Mouse (Mus musculus) cortical plate, adult 2 months (tissue): ENCODE data around the gene Pdzk1ip1. TPM values are rescaled to one million over a fixed set of nuclear protein-coding genes. Genes with fewer than 3 reads are reported as not detected.

Experiments used
- H3K27ac ChIP-seq: fragments of 200-500 bp; 2 replicates; pipeline ENCODE4 v1.5.1; 2012; ENCODE audit warnings: low read length, control low read depth, inconsistent platforms; ENCODE audit not compliant: insufficient read depth
- H3K4me1 ChIP-seq: fragments of 200-500 bp; 2 replicates; pipeline ENCODE4 v1.6.1; 2011; ENCODE audit warnings: low read length; ENCODE audit not compliant: control insufficient read depth, insufficient read depth
- H3K4me3 ChIP-seq: fragments of 200-500 bp; 2 replicates; pipeline ENCODE4 v1.5.1; 2011; ENCODE audit warnings: mild to moderate bottlenecking, low read length, control low read depth; ENCODE audit not compliant: insufficient read depth
- CTCF ChIP-seq: fragments of 200-500 bp; IDR thresholded peaks from 2 replicates; pipeline ENCODE4 v1.5.1; 2011; ENCODE audit warnings: mild to moderate bottlenecking, control low read depth, low read length; ENCODE audit not compliant: insufficient read depth; ENCODE audit errors: extremely low read depth
- POLR2A ChIP-seq: fragments of 200-500 bp; IDR thresholded peaks from 2 replicates; pipeline ENCODE4 v1.6.1; 2011; ENCODE audit warnings: mild to moderate bottlenecking, low read length, control low read depth; ENCODE audit not compliant: insufficient read depth; ENCODE audit errors: extremely low read depth
- polyA plus RNA-seq: library from polyadenylated mRNA; depleted of rRNA; stranded (reverse); fragments of >200 nt; gene quantifications from 2 replicates; pipeline ENCODE4 v1.2.3, GENCODE M21; 2012

Pdzk1ip1 gene
- polyA plus RNA-seq, 1 experiment = 1.1 TPM

GRCm38 (mm10) chr4:115071668-115072067 is 16.8 kb upstream of the Pdzk1ip1 start:
- Histone ChIP-seq H3K27ac (no peak overlapping the region), H3K4me1 (no peaks in the 10 kb centered on the region), H3K4me3 (no peak overlapping the region)
- TF ChIP-seq POLR2A (no peak), CTCF (no peak)

GRCm38 (mm10) chr4:115074789-115075188 is 13.7 kb upstream of the Pdzk1ip1 start:
- Histone ChIP-seq H3K4me3 (no peak overlapping the region), H3K27ac (no peak overlapping the region), H3K4me1 (no peaks in the 10 kb centered on the region)
- no peak for TF ChIP-seq POLR2A
- TF ChIP-seq CTCF = no peak

GRCm38 (mm10) chr4:115075204-115075915 is 13.1 kb upstream of the Pdzk1ip1 start:
- H3K4me3 ChIP-seq = no peak overlapping the region
- H3K27ac ChIP-seq = no peak overlapping the region
- H3K4me1 ChIP-seq = no peaks in the 10 kb centered on the region
- TF ChIP-seq CTCF (no peak), POLR2A (no peak)

DNA sequence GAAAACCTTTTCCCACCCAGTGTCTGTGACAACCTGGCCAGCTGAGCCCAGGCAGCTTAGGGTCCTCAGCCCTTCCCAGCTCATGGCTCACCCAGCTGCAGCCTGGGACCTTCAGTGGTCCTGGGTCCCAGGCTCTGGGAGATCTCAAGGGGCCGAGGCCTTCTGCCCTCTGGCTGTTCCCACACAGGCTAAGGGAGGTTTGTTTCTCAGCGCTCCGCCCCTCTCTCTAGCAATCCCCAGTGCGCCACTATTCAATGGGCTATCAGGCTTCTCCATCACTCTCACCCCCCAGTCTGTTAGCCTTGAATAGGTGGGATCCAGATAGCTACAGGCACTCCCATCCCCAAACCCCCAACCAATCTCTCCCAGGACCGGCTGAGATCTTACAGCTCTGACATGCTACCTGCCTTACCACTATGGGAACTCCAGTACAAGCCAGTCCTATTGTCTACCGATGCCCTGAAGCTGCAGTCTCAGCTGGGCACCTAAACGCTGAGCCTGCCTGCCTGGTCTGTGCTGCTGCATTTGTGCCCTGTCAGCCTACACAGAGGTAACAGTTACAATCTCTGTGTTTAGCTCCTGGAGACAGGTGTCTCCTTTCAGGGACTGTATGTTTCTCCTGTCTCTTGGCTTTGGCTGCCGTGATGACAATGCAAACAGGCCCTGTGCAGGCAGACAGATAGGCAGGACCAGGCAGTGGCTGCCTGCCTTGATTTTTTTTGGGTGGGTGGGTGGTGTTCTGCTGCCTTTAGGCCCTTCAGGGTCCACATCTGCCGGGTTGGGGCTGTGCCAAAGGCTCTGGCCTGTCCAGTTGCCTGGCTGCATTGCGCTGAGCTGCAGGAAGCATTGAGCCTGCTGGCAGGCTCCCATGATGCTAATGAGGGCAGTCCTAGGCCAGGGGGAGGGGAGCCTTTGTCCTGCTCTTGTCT is 9.4 kb upstream of the Pdzk1ip1 start:
- no peak overlapping the region for H3K27ac ChIP-seq
- TF ChIP-seq CTCF (no peak), POLR2A (no peak)

GRCm38 (mm10) chr4:115079821-115080349 is 8.6 kb upstream of the Pdzk1ip1 start:
- H3K4me1 ChIP-seq = no peaks in the 10 kb centered on the region
- H3K27ac ChIP-seq = no peak overlapping the region

More for the DNA sequence above, 9.4 kb upstream of the Pdzk1ip1 start:
- no peak overlapping the region for H3K4me3 ChIP-seq
- H3K4me1 ChIP-seq = no peaks in the 10 kb centered on the region

DNA sequence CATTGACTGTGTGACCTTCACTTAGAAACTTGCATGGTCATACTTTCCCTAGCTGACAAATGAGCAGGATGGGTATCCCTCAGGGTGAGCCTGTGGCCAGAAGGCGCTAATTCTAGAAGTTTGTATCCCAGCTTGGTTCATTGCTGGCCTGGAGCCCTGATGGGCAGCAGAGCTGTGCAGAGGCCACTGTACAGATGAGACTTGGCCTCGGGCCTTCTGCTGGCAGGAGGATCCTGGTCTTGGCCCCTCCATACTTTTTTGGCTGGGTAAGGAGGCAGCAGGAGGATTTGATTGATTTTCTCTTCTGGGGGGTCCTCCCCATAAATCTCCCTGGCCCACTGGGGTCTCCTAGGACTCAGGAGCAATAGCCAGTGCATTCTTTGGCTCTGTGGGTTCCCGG is 5.5 kb upstream of the Pdzk1ip1 start:
- Histone ChIP-seq H3K4me1 (no peaks in the 10 kb centered on the region), H3K27ac (no peak overlapping the region), H3K4me3 (no peak overlapping the region)
- TF ChIP-seq CTCF (no peak), POLR2A (no peak)

More at GRCm38 (mm10) chr4:115079821-115080349, 8.6 kb upstream of the Pdzk1ip1 start:
- H3K4me3 ChIP-seq = no peak overlapping the region
- TF ChIP-seq POLR2A (no peak), CTCF (no peak)

GRCm38 (mm10) chr4:115085522-115086095 is 2.9 kb upstream of the Pdzk1ip1 start:
- no peaks in the 10 kb centered on the region for H3K4me1 ChIP-seq
- no peak overlapping the region for H3K4me3 ChIP-seq
- TF ChIP-seq CTCF = peak; percentile 90
- TF ChIP-seq POLR2A = no peak
- no peak overlapping the region for H3K27ac ChIP-seq

DNA sequence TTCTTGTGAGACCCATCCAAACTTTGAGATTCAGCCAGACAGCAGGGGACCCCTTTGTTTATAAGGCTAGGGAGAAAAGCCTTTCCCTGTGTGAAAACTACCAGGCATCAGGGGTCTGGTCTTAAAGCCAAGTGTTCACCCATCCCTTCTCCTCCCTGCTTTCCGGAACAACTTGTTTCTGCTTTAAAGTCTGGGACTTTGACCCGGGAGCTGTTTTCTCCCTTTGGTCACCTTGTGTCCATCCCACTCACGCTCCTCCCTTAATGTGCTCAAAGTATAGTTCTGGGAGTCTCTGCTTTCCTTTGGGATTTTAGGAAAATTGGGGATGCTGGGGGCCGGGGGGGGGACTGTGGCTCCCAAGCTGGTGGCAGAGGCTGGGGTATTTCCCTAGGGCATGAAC is 2.3 kb upstream of the Pdzk1ip1 start:
- no peaks in the 10 kb centered on the region for H3K4me1 ChIP-seq
- H3K4me3 ChIP-seq = no peak overlapping the region
- no peak for TF ChIP-seq POLR2A
- TF ChIP-seq CTCF = no peak
- no peak overlapping the region for H3K27ac ChIP-seq

DNA sequence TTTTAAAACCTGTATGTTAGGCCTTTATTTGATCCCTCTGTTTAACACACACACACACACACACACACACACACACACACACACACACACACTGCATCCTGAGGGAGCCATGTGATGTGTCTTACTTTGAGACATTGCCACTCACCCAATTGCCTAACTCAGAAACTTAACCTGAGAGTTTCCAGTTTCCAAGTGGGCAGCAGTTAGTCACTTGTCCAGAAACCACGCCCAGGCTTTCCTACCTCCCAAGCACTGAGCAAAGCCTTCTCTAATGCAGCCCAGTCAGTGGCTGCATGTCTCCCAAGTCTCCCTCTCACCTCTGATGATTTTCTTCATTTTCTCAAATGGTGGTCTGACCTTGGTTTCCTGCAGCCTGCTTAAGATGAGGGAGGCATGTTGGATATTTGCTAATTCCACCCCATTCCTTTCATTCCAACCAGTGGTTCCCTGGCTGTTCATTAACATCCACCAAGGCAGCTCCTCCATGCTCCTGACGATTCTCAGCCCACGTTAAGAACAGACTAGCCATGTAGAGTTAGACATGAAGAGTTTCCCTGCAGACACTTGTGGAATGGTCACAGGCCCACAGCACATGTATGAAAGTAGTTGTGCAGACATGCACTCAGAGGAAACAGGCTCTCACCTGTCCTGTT is 1.6 kb upstream of the Pdzk1ip1 start:
- Histone ChIP-seq H3K27ac (no peak overlapping the region), H3K4me3 (no peak overlapping the region), H3K4me1 (no peaks in the 10 kb centered on the region)
- TF ChIP-seq CTCF (no peak), POLR2A (no peak)
